Mouse (Mus musculus) MEL (cell line): ENCODE results near the gene Ifi205.
"Not testable (repeated sequence)": the region's sequence is repeated elsewhere in the genome, so short reads cannot be mapped to it uniquely, and the experiment has no call there.

Source experiments
- CTCF ChIP-seq, 3 experiments: IDR thresholded peaks in 2 of 3; conservative IDR thresholded peaks in 1 of 3; 2 replicates each; pipeline ENCODE4 v1.5.1; 2011 to 2012; ENCODE audit warnings: low read length in 3 of 3, low read depth in 2 of 3, mild to moderate bottlenecking in 2 of 3, improper control_type of control experiment in 1 of 3, inconsistent platforms in 1 of 3, mixed read lengths in 1 of 3, moderate library complexity in 1 of 3; ENCODE audit not compliant: control insufficient read depth in 1 of 3, insufficient read depth in 1 of 3, poor library complexity in 1 of 3, severe bottlenecking in 1 of 3
- EP300 ChIP-seq, 2 experiments: IDR thresholded peaks; 2 replicates each; pipeline ENCODE4 v1.6.1; 2011; ENCODE audit warnings: improper control_type of control experiment in 2 of 2, low read length in 2 of 2, low read depth in 1 of 2, mild to moderate bottlenecking in 1 of 2
- MYB ChIP-seq: IDR thresholded peaks from 2 replicates; pipeline ENCODE4 v1.6.1; 2011; ENCODE audit warnings: mild to moderate bottlenecking, low read depth, low read length, improper control_type of control experiment
- POLR2A ChIP-seq, 2 experiments: IDR thresholded peaks; 2 replicates each; pipeline ENCODE4 v1.6.1; 2011 to 2012; ENCODE audit warnings: low read length in 2 of 2, mild to moderate bottlenecking in 2 of 2, control low read depth in 1 of 2, improper control_type of control experiment in 1 of 2, low read depth in 1 of 2, moderate library complexity in 1 of 2; ENCODE audit not compliant: control insufficient read depth in 1 of 2, insufficient read depth in 1 of 2, poor library complexity in 1 of 2
- RAD21 ChIP-seq: IDR thresholded peaks from 2 replicates; pipeline ENCODE4 v1.6.1; 2011; ENCODE audit warnings: mild to moderate bottlenecking, low read depth, low read length, improper control_type of control experiment

DNA sequence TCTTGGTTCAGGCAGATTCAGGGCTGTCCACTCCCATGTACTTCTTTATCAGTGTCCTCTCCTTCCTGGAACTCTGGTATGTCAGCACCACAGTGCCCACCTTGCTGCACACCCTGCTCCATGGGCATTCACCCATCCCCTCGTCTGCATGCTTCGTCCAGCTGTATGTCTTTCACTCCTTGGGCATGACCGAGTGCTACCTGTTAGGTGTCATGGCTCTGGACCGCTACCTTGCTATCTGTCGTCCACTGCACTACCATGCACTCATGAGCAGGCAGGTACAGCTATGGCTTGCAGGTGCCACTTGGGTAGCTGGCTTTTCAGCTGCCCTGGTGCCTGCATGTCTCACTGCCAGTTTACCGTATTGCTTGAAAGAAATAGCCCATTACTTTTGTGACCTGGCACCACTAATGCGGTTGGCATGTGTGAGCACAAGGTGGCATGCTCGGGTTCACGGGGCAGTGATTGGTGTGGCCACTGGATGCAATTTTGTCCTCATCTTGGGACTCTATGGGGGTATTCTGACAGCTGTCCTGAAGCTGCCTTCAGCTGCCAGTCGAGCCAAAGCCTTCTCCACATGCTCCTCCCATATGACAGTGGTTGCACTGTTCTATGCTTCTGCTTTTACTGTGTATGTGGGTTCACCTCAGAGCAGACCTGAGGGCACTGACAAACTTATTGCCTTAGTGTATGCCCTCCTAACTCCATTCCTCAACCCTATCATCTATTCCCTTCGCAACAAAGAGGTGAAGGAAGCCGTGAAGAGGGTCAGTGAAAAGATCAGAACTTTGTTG lies 10.7 kb upstream of the Ifi205 start:
- not testable (repeated sequence) for TF ChIP-seq MYB; CTCF (IDR thresholded peaks at IDR 0.05 in 2 of 3, conservative IDR thresholded peaks at IDR 0.05 in 1 of 3; ENCODE audit: control insufficient read depth in 1 of 3, insufficient read depth in 1 of 3, low read depth in 2 of 3, low read length in 3 of 3, poor library complexity in 1 of 3, severe bottlenecking in 1 of 3); EP300 (IDR thresholded peaks at IDR 0.05; ENCODE audit: low read depth in 1 of 2, low read length in 2 of 2); RAD21; POLR2A (IDR thresholded peaks at IDR 0.05; ENCODE audit: control insufficient read depth in 1 of 2, insufficient read depth in 1 of 2, low read depth in 1 of 2, low read length in 2 of 2, poor library complexity in 1 of 2)
